ENCODE assay signal across 23 mouse cellular contexts in genomic region chr14:117683149-117683548, GRCm38 (mm10).
"Had no signal": no experiment of that assay in that cellular context is flagged by ENCODE, and none has a peak within 500 bp of the region (broad histone marks: within the 10 kb centered on the region; RNA-seq: fewer than 3 reads in every experiment).

No protein-coding gene starts in this region.

- H3K4me3 ChIP-seq: kidney, embryonic 15.5 days; limb, embryonic 10.5 days; limb, embryonic 13.5 days; lung, embryonic 15.5 days; midbrain, embryonic 12.5 days; midbrain, embryonic 15.5 days; neural tube, embryonic 12.5 days; neural tube, embryonic 15.5 days; stomach, embryonic 15.5 days had no signal

- H3K27ac ChIP-seq: kidney, embryonic 15.5 days; limb, embryonic 10.5 days; limb, embryonic 13.5 days; liver, embryonic 14.5 days; lung, embryonic 15.5 days; midbrain, embryonic 12.5 days; midbrain, embryonic 15.5 days; neural tube, embryonic 12.5 days; neural tube, embryonic 15.5 days; stomach, embryonic 15.5 days had no signal

- DNase-seq: kidney, adult 8-10 months; kidney, postnatal 10 days; kidney, postnatal 36 days; layer of hippocampus, adult 9-11 months; liver; liver, postnatal 0 days; lung, postnatal 14 days; lung, postnatal 4 days; right cerebral cortex, adult 18-20 months; right cerebral cortex, postnatal 14 days; spleen, adult 18-20 months; thymus, postnatal 25 days had no signal

- H3K27me3 ChIP-seq: kidney, embryonic 15.5 days; limb, embryonic 13.5 days; lung, embryonic 15.5 days; midbrain, embryonic 12.5 days; midbrain, embryonic 15.5 days; neural tube, embryonic 12.5 days; neural tube, embryonic 15.5 days; stomach, embryonic 15.5 days had no signal

- H3K4me2 ChIP-seq: kidney, embryonic 15.5 days; limb, embryonic 13.5 days; lung, embryonic 15.5 days; midbrain, embryonic 12.5 days; midbrain, embryonic 15.5 days; neural tube, embryonic 12.5 days; neural tube, embryonic 15.5 days; stomach, embryonic 15.5 days had no signal

- H3K36me3 ChIP-seq: kidney, embryonic 15.5 days; limb, embryonic 10.5 days; limb, embryonic 13.5 days; lung, embryonic 15.5 days; midbrain, embryonic 12.5 days; midbrain, embryonic 15.5 days; neural tube, embryonic 12.5 days; neural tube, embryonic 15.5 days; stomach, embryonic 15.5 days had no signal

- H3K4me1 ChIP-seq: midbrain, embryonic 15.5 days had no signal

- H3K9ac ChIP-seq: kidney, embryonic 15.5 days; limb, embryonic 13.5 days; liver, embryonic 14.5 days; liver, postnatal 0 days; lung, embryonic 15.5 days; midbrain, embryonic 12.5 days; midbrain, embryonic 15.5 days; neural tube, embryonic 12.5 days; neural tube, embryonic 15.5 days; stomach, embryonic 15.5 days had no signal

- ATAC-seq: intestine, postnatal 0 days; liver, postnatal 0 days; midbrain, embryonic 15.5 days had no signal

- H3K9me3 ChIP-seq: kidney, embryonic 15.5 days; limb, embryonic 10.5 days; limb, embryonic 13.5 days; lung, embryonic 15.5 days; midbrain, embryonic 12.5 days; midbrain, embryonic 15.5 days; neural tube, embryonic 12.5 days; neural tube, embryonic 15.5 days; stomach, embryonic 15.5 days had no signal
